Mouse (Mus musculus): ENCODE data around the gene Selenoi. TPM values are rescaled to one million over a fixed set of nuclear protein-coding genes. Genes with fewer than 3 reads are reported as not detected.

The Selenoi gene
- polyA plus RNA-seq, 1 experiment from 2014 or later = 23.3 TPM

- Histone ChIP-seq H3K27ac (no peak overlapping the region), H3K9me3 (peaks cover 5% of the 10 kb centered on the region; the same call in 1 of the 2 replicates), H3K36me3 (no peaks in the 10 kb centered on the region), H3K4me1 (peaks cover 12% of the 10 kb centered on the region), H3K27me3 (ENCODE audit: insufficient read depth, poor library complexity, severe bottlenecking) (peaks cover 4% of the 10 kb centered on the region; the same call in 1 of the 2 replicates), H3K4me3 (no peak overlapping the region)
- WGBS = 83% methylated on average over 10 of the region's 10 CpGs
- DNase-seq (ENCODE audit: low spot score) = no peak
These were observed 53.8 kb downstream of the Selenoi start for GRCm38 (mm10) chr5:30285944-30286799.

GRCm38 (mm10) chr5:30287106-30287882 is 54.9 kb downstream of the Selenoi start:
- 64% methylated on average over 9 of the region's 9 CpGs for WGBS

More at GRCm38 (mm10) chr5:30287106-30287882, 54.9 kb downstream of the Selenoi start:
- Histone ChIP-seq H3K27ac (no peak overlapping the region), H3K9me3 (peaks cover 5% of the 10 kb centered on the region; the same call in 1 of the 2 replicates), H3K36me3 (no peaks in the 10 kb centered on the region), H3K27me3 (ENCODE audit: insufficient read depth, poor library complexity, severe bottlenecking) (no peaks in the 10 kb centered on the region), H3K4me3 (no peak overlapping the region), H3K4me1 (peaks cover 8% of the 10 kb centered on the region; the same call in 1 of the 2 replicates)
- DNase-seq (ENCODE audit: low spot score) = no peak

Other genes starting within 250 kb of the Selenoi start
- 0.15 TPM in 1 of 2 replicates, not detected in the other for gene Il6, start 219.5 kb upstream of the Selenoi start, polyA plus RNA-seq (2016; fragmentation: Nextera tagmentation; extraction: Ambion mirVana)
- 184 and 286 TPM in 2 replicates for gene Tyms, start 159.0 kb upstream of the Selenoi start, polyA plus RNA-seq (2016; fragmentation: Nextera tagmentation; extraction: Ambion mirVana)
- gene Garem2, start 127.4 kb upstream of the Selenoi start, polyA plus RNA-seq (2016; fragmentation: Nextera tagmentation; extraction: Ambion mirVana) = 0.27 and 0.39 TPM in 2 replicates
- 0.18 TPM in 1 of 2 replicates, not detected in the other for gene 3110082J24Rik, start 126.5 kb upstream of the Selenoi start, polyA plus RNA-seq (2016; fragmentation: Nextera tagmentation; extraction: Ambion mirVana)
- 136 and 210 TPM in 2 replicates for gene Hadha, start 77.4 kb upstream of the Selenoi start, polyA plus RNA-seq (2016; fragmentation: Nextera tagmentation; extraction: Ambion mirVana)
- gene Hadhb, start 77.3 kb upstream of the Selenoi start, polyA plus RNA-seq (2016; fragmentation: Nextera tagmentation; extraction: Ambion mirVana) = 207 and 288 TPM in 2 replicates
- 0.16 and 0.17 TPM in 2 replicates for gene Adgrf3, start 26.9 kb upstream of the Selenoi start, polyA plus RNA-seq (2016; fragmentation: Nextera tagmentation; extraction: Ambion mirVana)
- gene Drc1, start 48.8 kb downstream of the Selenoi start, polyA plus RNA-seq (2016; fragmentation: Nextera tagmentation; extraction: Ambion mirVana) = 0.15 and 0.64 TPM in 2 replicates
- gene Otof, start 229.4 kb downstream of the Selenoi start, polyA plus RNA-seq (2016; fragmentation: Nextera tagmentation; extraction: Ambion mirVana) = 0.15 and 0.21 TPM in 2 replicates
- gene 1700001C02Rik, start 233.5 kb downstream of the Selenoi start, polyA plus RNA-seq (2016; fragmentation: Nextera tagmentation; extraction: Ambion mirVana) = not detected in 2 replicates